Comparison of ENCODE assay signal across 9 mouse cellular contexts in the genomic region with DNA sequence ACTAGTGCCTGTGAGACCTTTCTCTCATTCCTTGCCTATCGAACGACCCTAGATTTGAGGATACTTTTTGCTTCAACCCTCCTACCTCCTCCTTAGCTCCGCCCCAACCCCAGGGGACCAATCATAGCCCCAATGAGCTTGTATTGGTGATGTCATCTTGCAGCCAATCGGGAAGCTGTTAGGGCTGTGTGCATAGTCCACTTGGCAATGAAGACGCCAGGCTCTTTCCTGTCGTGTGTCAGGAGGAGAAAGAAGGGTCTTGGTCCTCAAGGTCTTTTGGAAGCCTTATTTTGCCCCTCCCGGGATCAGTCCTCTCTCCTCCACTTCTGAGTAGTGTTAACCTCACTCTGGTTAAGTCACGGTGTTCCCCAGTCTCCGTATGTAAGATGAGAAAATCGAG. TPM values are rescaled to one million over a fixed set of nuclear protein-coding genes. Genes with fewer than 3 reads are reported as not detected.
DNase-seq lines count a peak whose midpoint lies in the region; ATAC-seq and TF ChIP-seq lines count a peak whose summit lies in the region.
"Had no signal": no experiment of that assay in that cellular context is flagged by ENCODE, and none has a peak within 500 bp of the region (broad histone marks: within the 10 kb centered on the region; RNA-seq: fewer than 3 reads in every experiment).

No protein-coding gene starts in this region.

- 1% methylated on average over 10 of the region's 10 CpGs for WGBS in forebrain, embryonic 14.5 days
- 4% methylated on average over 10 of the region's 10 CpGs for WGBS in heart, postnatal 0 days
- 3% methylated on average over 10 of the region's 10 CpGs for WGBS in liver, embryonic 14.5 days (ENCODE audit: insufficient replicate concordance)

- no peak overlapping the region for H3K9ac ChIP-seq in CH12.LX (ENCODE audit: insufficient read depth, low read depth)
- peak overlapping the region; percentile 58 for H3K9ac ChIP-seq in forebrain, embryonic 14.5 days (ENCODE audit: low read length)
- no peak overlapping the region for H3K9ac ChIP-seq in heart, postnatal 0 days (replicated peaks; ENCODE audit: low read depth, low read length)
- H3K9ac ChIP-seq in liver, embryonic 14.5 days (replicated peaks) = no peak overlapping the region

- no peaks in the 10 kb centered on the region for H3K9me3 ChIP-seq in CH12.LX (replicated peaks; ENCODE audit: low read length)
- H3K9me3 ChIP-seq in forebrain, embryonic 14.5 days (replicated peaks; ENCODE audit: control insufficient read depth, low read length) = no peaks in the 10 kb centered on the region
- H3K9me3 ChIP-seq in heart, postnatal 0 days (replicated peaks; ENCODE audit: control insufficient read depth, low read length) = no peaks in the 10 kb centered on the region
- H3K9me3 ChIP-seq in liver, embryonic 14.5 days (ENCODE audit: control insufficient read depth, low read length) = no peaks in the 10 kb centered on the region

- TF ChIP-seq POLR2A in CH12.LX (IDR thresholded peaks at IDR 0.05; ENCODE audit: low read depth, low read length) = no peak

- H3K4me3 ChIP-seq in CH12.LX (replicated peaks in 1 of 3; ENCODE audit: low read depth in 2 of 3, low read length in 2 of 3, poor library complexity in 1 of 3) = no peak overlapping the region
- H3K4me3 ChIP-seq in forebrain, embryonic 14.5 days (ENCODE audit: low read depth, low read length) = peak overlapping the region; percentile 15
- peak overlapping the region; percentile 26 for H3K4me3 ChIP-seq in heart, postnatal 0 days (ENCODE audit: low read depth, low read length)
- H3K4me3 ChIP-seq in liver, embryonic 14.5 days (ENCODE audit: insufficient read depth in 1 of 2, low read depth in 2 of 2, low read length in 2 of 2) = peak overlapping the region in 1 of 2 experiments; percentile 35; a peak in 1 of 4 replicates

- no peak for TF ChIP-seq EP300 in CH12.LX (IDR thresholded peaks at IDR 0.05; ENCODE audit: low read length)
- no peak for TF ChIP-seq EP300 in heart, postnatal 0 days (IDR thresholded peaks at IDR 0.05; ENCODE audit: low read depth)
- TF ChIP-seq EP300 in liver, embryonic 14.5 days (IDR thresholded peaks at IDR 0.05; ENCODE audit: low read depth) = no peak

- DNase-seq in CH12.LX (ENCODE audit: extremely low read depth) = peak; percentile 86
- DNase-seq in forebrain, embryonic 14.5 days (ENCODE audit: low spot score) = peak; percentile 98
- peak; percentile 79 for DNase-seq in heart, postnatal 0 days (ENCODE audit: low spot score)
- DNase-seq in kidney, postnatal 14 days = peak; percentile 78
- peak in 2 of 3 experiments; percentile 18 to 22 for DNase-seq in liver, embryonic 14.5 days (ENCODE audit: low read depth in 3 of 3, low spot score in 3 of 3)
- peak; percentile 81 for DNase-seq in neural tube, embryonic 10.5 days (ENCODE audit: extremely low spot score, low spot score)
- DNase-seq in testis, postnatal 10 days (ENCODE audit: low spot score) = peak; percentile 75

- H3K4me1 ChIP-seq in CH12.LX (ENCODE audit: control insufficient read depth in 1 of 2, insufficient read depth in 2 of 2) = peaks cover 20 to 55% of the 10 kb centered on the region in 2 experiments
- H3K4me1 ChIP-seq in forebrain, embryonic 14.5 days (ENCODE audit: control insufficient read depth, insufficient read depth, low read length) = peaks cover 50% of the 10 kb centered on the region
- H3K4me1 ChIP-seq in heart, postnatal 0 days (ENCODE audit: control insufficient read depth, insufficient read depth) = peaks cover 7% of the 10 kb centered on the region; the same call in 1 of the 2 replicates
- H3K4me1 ChIP-seq in liver, embryonic 14.5 days (replicated peaks; ENCODE audit: control insufficient read depth in 2 of 2, insufficient read depth in 2 of 2, low read length in 1 of 2) = peaks cover 0 to 3% of the 10 kb centered on the region in 2 experiments; a peak in 1 of 4 replicates

- H3K4me2 ChIP-seq in CH12.LX (ENCODE audit: insufficient read depth, low read depth, poor library complexity, severe bottlenecking) = no peak overlapping the region
- peak overlapping the region; percentile 50 for H3K4me2 ChIP-seq in forebrain, embryonic 14.5 days (ENCODE audit: low read length)
- peak overlapping the region; percentile 49 for H3K4me2 ChIP-seq in heart, postnatal 0 days (ENCODE audit: low read depth, low read length)
- peak overlapping the region; percentile 48 for H3K4me2 ChIP-seq in liver, embryonic 14.5 days (ENCODE audit: low read depth)

- H3K36me3 ChIP-seq in CH12.LX (replicated peaks in 1 of 2; ENCODE audit: control insufficient read depth in 1 of 2, insufficient read depth in 1 of 2, low read length in 1 of 2) = peaks cover 14 to 77% of the 10 kb centered on the region in 2 experiments
- no peaks in the 10 kb centered on the region for H3K36me3 ChIP-seq in forebrain, embryonic 14.5 days (ENCODE audit: control insufficient read depth, insufficient read depth, low read length)
- H3K36me3 ChIP-seq in heart, postnatal 0 days (replicated peaks; ENCODE audit: control insufficient read depth, insufficient read depth, low read length) = no peaks in the 10 kb centered on the region
- no peaks in the 10 kb centered on the region for H3K36me3 ChIP-seq in liver, embryonic 14.5 days (replicated peaks; ENCODE audit: control insufficient read depth, insufficient read depth, low read depth)

- TF ChIP-seq RAD21 in CH12.LX (IDR thresholded peaks at IDR 0.05; ENCODE audit: low read depth, low read length) = no peak

- no peaks in the 10 kb centered on the region for H3K27me3 ChIP-seq in CH12.LX (replicated peaks)
- H3K27me3 ChIP-seq in forebrain, embryonic 14.5 days (replicated peaks; ENCODE audit: control insufficient read depth, insufficient read depth, low read length) = no peaks in the 10 kb centered on the region
- H3K27me3 ChIP-seq in heart, postnatal 0 days (ENCODE audit: control insufficient read depth, insufficient read depth, low read length) = no peaks in the 10 kb centered on the region
- H3K27me3 ChIP-seq in liver, embryonic 14.5 days (ENCODE audit: control insufficient read depth, insufficient read depth, low read length) = no peaks in the 10 kb centered on the region

- in situ Hi-C loops in CH12.LX (cut with MboI; ENCODE audit: low pct_ligation_motif_present, low pct_unique_long_range_greater_than_20kb, low sequenced_read_pairs) = no loop called here

- no peak overlapping the region for H3K27ac ChIP-seq in CH12.LX (ENCODE audit: insufficient read depth, low read depth)
- peak overlapping the region; percentile 55 for H3K27ac ChIP-seq in forebrain, embryonic 14.5 days (ENCODE audit: low read depth, low read length)
- H3K27ac ChIP-seq in heart, postnatal 0 days (ENCODE audit: low read depth) = no peak overlapping the region
- H3K27ac ChIP-seq in liver, embryonic 14.5 days = no peak overlapping the region

- dilution Hi-C loops in CH12.LX (cut with MboI; ENCODE audit: extremely low pct_ligation_motif_present, extremely low pct_unique_long_range_greater_than_20kb, low sequenced_read_pairs) = no loop called here

- no peaks in the 10 kb centered on the region for H3K79me2 ChIP-seq in CH12.LX (replicated peaks; ENCODE audit: control insufficient read depth, extremely low read depth, insufficient read depth, poor library complexity, severe bottlenecking)

- ATAC-seq in cerebellum, adult (ENCODE audit: insufficient number of reproducible peaks, low FRiP score, low TSS enrichment) = peak; percentile 91
- peak; percentile 90 for ATAC-seq in forebrain, embryonic 14.5 days
- peak; percentile 92 for ATAC-seq in heart, postnatal 0 days (ENCODE audit: insufficient read depth, low read depth)
- peak; percentile 76 for ATAC-seq in liver, embryonic 14.5 days (ENCODE audit: insufficient read depth)
- ATAC-seq: Patski had no signal

- no peak for TF ChIP-seq CTCF in CH12.LX (conservative IDR thresholded peaks at IDR 0.05 in 1 of 2, IDR thresholded peaks at IDR 0.05 in 1 of 2; ENCODE audit: low read depth in 2 of 2, low read length in 2 of 2)
- TF ChIP-seq CTCF in heart, postnatal 0 days (IDR thresholded peaks at IDR 0.05; ENCODE audit: low read depth) = no peak
- TF ChIP-seq CTCF in liver, embryonic 14.5 days (IDR thresholded peaks at IDR 0.05; ENCODE audit: low read depth) = no peak

TF ChIP-seq in CH12.LX, 34 proteins besides CTCF, POLR2A, EP300 and RAD21:
- no peak for TF ChIP-seq MAX (IDR thresholded peaks at IDR 0.05; ENCODE audit: low read length)
TF ChIP-seq in CH12.LX: peak in this region for 0.

RNA-seq across cellular contexts. Expression of a gene that starts 11.3 kb away (rescaled TPM):
- total RNA-seq in CH12.LX (2012; rRNA removed) (15.0 and 16.3 TPM in 2 replicates), CH12.LX (2014; rRNA removed) (14.2 and 19.2 TPM in 2 replicates)
- 31.9 and 36.7 TPM in 2 replicates for polyA plus RNA-seq in CH12.LX (2012; ENCODE audit: insufficient read length, low read depth)
- 61.1 and 61.5 TPM in 2 replicates for polyA plus RNA-seq in forebrain, embryonic 14.5 days (2014; fragmentation: Nextera tagmentation; extraction: Ambion mirVana)
- total RNA-seq in heart, postnatal 0 days (2014; rRNA removed; ENCODE audit: low replicate concordance) = 0.88 and 4.0 TPM in 2 replicates
- polyA plus RNA-seq in heart, postnatal 0 days (2015; fragmentation: Nextera tagmentation; extraction: Ambion mirVana) = 1.2 and 1.3 TPM in 2 replicates
- 0.83 and 1.0 TPM in 2 replicates for polyA plus RNA-seq in liver, embryonic 14.5 days (2012; rRNA removed)
- 0.11 and 0.19 TPM in 2 replicates for polyA plus RNA-seq in liver, embryonic 14.5 days (2014; fragmentation: Nextera tagmentation; extraction: Ambion mirVana)

RNA-seq across cellular contexts. Expression of a gene that starts 23.7 kb away (rescaled TPM):
- total RNA-seq in CH12.LX (2012; rRNA removed) (0.21 TPM in 1 of 2 replicates, not detected in the other), CH12.LX (2014; rRNA removed) (not detected in 2 replicates)
- 0.59 and 1.1 TPM in 2 replicates for polyA plus RNA-seq in CH12.LX (2012; ENCODE audit: insufficient read length, low read depth)
- 99.9 and 107 TPM in 2 replicates for polyA plus RNA-seq in forebrain, embryonic 14.5 days (2014; fragmentation: Nextera tagmentation; extraction: Ambion mirVana)
- total RNA-seq in heart, postnatal 0 days (2014; rRNA removed; ENCODE audit: low replicate concordance) = 8.4 and 25.2 TPM in 2 replicates
- 36.3 and 43.4 TPM in 2 replicates for polyA plus RNA-seq in heart, postnatal 0 days (2015; fragmentation: Nextera tagmentation; extraction: Ambion mirVana)
- polyA plus RNA-seq in liver, embryonic 14.5 days (2012; rRNA removed) = 0.09 and 0.24 TPM in 2 replicates
- polyA plus RNA-seq in liver, embryonic 14.5 days (2014; fragmentation: Nextera tagmentation; extraction: Ambion mirVana) = 0.20 TPM in 1 of 2 replicates, not detected in the other

RNA-seq across cellular contexts. Expression of a gene that starts 50.8 kb away (rescaled TPM):
- not detected in 2 replicates for total RNA-seq in CH12.LX (2012; rRNA removed)
- not detected in 2 replicates for total RNA-seq in CH12.LX (2014; rRNA removed)
- polyA plus RNA-seq in CH12.LX (2012; ENCODE audit: insufficient read length, low read depth) = not detected in 2 replicates
- not detected in 2 replicates for polyA plus RNA-seq in forebrain, embryonic 14.5 days (2014; fragmentation: Nextera tagmentation; extraction: Ambion mirVana)
- total RNA-seq in heart, postnatal 0 days (2014; rRNA removed; ENCODE audit: low replicate concordance) = not detected in 2 replicates
- not detected in 2 replicates for polyA plus RNA-seq in heart, postnatal 0 days (2015; fragmentation: Nextera tagmentation; extraction: Ambion mirVana)
- polyA plus RNA-seq in liver, embryonic 14.5 days (2012; rRNA removed) = not detected in 2 replicates
- not detected in 2 replicates for polyA plus RNA-seq in liver, embryonic 14.5 days (2014; fragmentation: Nextera tagmentation; extraction: Ambion mirVana)
- polyA plus RNA-seq: Patski had no signal

Comparison
In these comparisons a context has a peak if more than half of its experiments do, and no peak if none do; other contexts are left out.
1. DNase-seq: peak in every context shown above with its lines; median percentile 98 in forebrain, embryonic 14.5 days; 86 in CH12.LX; 81 in neural tube, embryonic 10.5 days; 79 in heart, postnatal 0 days; 78 in kidney, postnatal 14 days; 75 in testis, postnatal 10 days; 20 in liver, embryonic 14.5 days.
2. H3K4me3 ChIP-seq: peak in forebrain, embryonic 14.5 days (single experiment) and heart, postnatal 0 days (single experiment); none in CH12.LX (0 of 3).
3. RNA of a gene that starts 11.3 kb away (polyA plus RNA-seq): 61.1 to 61.5 TPM in forebrain, embryonic 14.5 days and 31.9 to 36.7 TPM in CH12.LX; 1.2 to 1.3 TPM in heart, postnatal 0 days and 0.11 to 1.0 TPM in liver, embryonic 14.5 days; every median in the first group is over 10 times any median in the second.
4. RNA of a gene that starts 23.7 kb away (polyA plus RNA-seq): 99.9 to 107 TPM in forebrain, embryonic 14.5 days and 36.3 to 43.4 TPM in heart, postnatal 0 days; 0.59 to 1.1 TPM in CH12.LX and 0.09 to 0.24 TPM in liver, embryonic 14.5 days; every median in the first group is over 10 times any median in the second.
5. Peak in every context shown above with its lines, with median percentiles within 50 percentile points of each other: ATAC-seq.